Mouse (Mus musculus) naive thymus-derived CD4-positive, alpha-beta T cell, adult 2 months (primary cell): Measurements from ENCODE around the gene Cntn4.

Source experiments
- DNase-seq: peaks from one replicate; pipeline ENCODE4 v3.0.0-alpha.2; 2011; ENCODE audit warnings: low read depth

Cntn4 gene

GRCm38 (mm10) chr6:106463857-106464256 lies 786.4 kb downstream of the Cntn4 start:
- no peak for DNase-seq

DNA sequence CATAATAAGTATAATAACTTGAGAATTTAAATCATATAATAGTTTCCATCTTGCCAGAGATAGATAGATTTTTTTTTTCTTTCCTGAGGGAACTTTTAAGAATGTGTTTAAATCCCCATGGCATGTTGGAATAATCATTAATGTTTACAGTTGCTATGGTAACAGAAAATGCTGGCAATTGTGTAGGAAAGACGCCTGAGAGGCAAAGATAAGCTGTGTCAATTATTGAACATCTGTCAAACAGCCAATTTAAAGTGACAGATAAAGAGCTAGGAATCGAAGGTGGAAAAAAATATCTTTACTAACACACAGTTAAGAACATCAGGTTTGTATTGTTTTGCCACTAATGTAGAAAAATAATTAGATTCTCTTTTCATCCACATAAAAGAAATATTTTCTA lies 788.3 kb downstream of the Cntn4 start:
- DNase-seq = no peak

- no peak for DNase-seq
Measured at GRCm38 (mm10) chr6:106466267-106467029, 789.0 kb downstream of the Cntn4 start.

- DNase-seq = no peak
Measured at GRCm38 (mm10) chr6:106471840-106472608, 794.6 kb downstream of the Cntn4 start.

GRCm38 (mm10) chr6:106473871-106474270 lies 796.4 kb downstream of the Cntn4 start:
- DNase-seq = no peak

DNA sequence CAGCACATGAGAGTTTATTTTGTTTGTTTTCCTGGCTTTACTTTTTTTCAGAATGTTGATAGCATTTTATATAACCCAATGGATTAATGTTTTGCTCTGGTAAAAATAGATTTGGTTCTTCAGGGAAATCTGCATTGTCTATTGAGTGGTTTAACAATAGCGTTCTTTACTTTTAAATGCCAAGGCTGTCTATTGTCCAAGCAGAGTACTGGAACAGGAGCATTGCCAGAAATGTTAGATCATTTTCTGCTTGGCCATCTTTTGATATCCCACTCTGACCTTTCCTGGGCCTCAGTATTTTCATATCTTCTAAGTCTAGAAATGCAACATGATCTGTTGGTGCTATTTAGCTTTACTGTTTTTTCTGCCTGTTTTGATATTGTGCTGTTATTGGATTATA lies 804.1 kb downstream of the Cntn4 start:
- no peak for DNase-seq

GRCm38 (mm10) chr6:106496303-106496702 lies 818.8 kb downstream of the Cntn4 start:
- no peak for DNase-seq

DNA sequence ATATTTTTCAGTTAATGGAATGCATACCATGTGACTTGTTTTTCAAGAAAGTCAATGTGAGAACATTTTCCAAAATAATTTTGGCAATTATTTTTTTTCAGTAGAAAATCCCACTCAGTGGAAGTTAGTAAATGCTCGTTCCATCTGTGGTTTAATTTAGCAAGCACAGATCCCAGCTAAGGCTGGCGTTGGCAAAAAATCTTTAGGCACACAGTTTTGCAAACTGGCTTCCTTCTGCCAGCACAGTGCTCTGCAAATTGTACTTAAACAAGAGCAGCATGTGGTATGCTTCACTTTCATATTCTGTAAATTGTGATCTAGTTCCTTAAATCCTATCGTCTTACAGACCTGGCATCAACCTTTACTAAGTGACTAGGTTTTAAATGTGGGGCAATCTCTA lies 821.7 kb downstream of the Cntn4 start:
- no peak for DNase-seq

GRCm38 (mm10) chr6:106503961-106504360 lies 826.5 kb downstream of the Cntn4 start:
- no peak for DNase-seq

- no peak for DNase-seq
Measured at GRCm38 (mm10) chr6:106520367-106520766, 842.9 kb downstream of the Cntn4 start.

- DNase-seq = no peak
Measured at GRCm38 (mm10) chr6:106543500-106543899, 866.0 kb downstream of the Cntn4 start.

GRCm38 (mm10) chr6:106561649-106562048 lies 884.2 kb downstream of the Cntn4 start:
- DNase-seq = no peak

DNA sequence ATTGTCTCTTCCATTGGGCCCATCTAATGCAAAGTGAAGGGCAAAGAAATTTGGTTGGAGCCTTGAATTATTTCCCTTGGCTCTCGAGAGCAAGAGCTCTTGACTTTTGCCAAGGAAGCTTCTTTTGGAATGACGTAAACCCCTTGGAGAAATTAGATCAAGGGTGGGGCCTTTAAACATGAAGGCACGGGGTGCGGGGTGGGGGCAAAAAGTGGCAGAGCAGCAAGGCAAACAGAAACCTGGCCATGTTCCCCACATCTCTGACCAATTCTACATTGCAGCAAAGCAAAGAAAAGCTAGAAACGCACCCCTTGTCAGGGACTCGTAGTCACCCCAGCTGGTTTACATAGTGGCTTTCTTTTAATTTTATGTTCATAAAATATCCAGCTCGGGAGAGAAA lies 887.9 kb downstream of the Cntn4 start:
- DNase-seq = no peak

- no peak for DNase-seq
Measured at GRCm38 (mm10) chr6:106565769-106566459, 888.5 kb downstream of the Cntn4 start.

GRCm38 (mm10) chr6:106566929-106567621 lies 889.6 kb downstream of the Cntn4 start:
- DNase-seq = no peak

GRCm38 (mm10) chr6:106580124-106580523 lies 902.7 kb downstream of the Cntn4 start:
- no peak for DNase-seq

DNA sequence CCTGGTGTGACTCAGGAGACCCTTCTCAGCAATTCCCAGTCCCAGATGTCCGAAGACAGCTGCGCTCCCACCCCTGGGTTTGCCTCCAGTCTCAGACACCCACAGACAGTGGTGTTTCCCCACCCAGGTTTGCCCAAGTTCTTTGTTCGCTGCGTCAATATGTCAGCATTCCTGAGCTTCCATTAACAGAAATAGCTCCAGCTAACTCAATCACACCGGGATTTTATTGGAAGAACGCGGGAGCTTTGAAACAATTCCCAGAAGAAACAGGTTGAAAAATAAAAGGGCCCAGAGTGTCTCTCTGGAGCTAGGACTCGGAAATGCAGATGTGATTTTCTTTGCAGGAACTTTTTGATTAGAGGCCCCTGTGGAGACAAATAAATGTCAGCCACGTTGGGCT lies 916.3 kb downstream of the Cntn4 start:
- DNase-seq = no peak

- no peak for DNase-seq
Measured at GRCm38 (mm10) chr6:106617081-106617480, 939.6 kb downstream of the Cntn4 start.

DNA sequence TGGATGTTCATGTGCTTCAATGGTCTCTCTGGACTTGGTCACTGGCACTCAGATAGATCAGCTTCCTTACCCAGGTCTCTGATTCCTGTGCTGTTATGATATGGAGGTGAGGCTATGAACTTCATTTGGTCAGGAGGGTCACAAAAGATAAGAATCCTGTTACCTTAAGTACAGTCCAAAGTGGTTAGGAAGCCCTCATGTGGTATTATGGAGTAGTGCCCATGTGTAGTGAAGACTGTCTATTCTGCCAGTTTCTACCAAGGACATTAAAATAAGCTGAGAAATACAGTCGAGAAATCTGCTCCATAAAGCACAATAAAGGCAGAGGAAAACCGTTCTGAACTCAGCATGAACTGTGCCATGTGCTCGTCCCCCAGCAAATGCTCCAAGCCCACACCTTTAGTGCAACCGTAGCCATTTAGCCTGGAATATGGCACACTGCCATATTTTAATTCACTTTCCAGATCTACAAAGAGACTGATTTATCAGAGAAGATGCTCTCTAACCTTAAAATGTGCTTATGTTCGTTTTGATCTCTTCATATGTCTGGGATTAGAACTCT lies 943.8 kb downstream of the Cntn4 start:
- no peak for DNase-seq

DNA sequence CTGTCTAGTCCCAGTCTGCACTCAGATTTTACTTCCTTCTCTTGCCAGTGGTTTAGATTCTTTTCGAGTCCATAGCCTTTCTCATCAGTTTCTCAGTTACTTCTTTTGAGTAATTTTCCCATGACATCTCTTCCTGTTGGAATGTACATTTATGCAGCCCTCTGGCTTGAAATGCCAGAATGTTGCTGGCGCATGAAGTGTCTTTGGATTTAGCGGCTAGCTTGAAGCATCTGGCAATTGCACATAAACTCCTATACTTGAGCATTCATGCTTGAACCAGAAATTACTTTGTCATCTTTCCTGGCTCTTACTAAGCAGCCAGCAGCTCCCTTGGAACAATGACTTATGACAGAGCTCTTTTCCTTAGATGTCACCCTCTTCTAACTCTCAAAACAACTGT lies 965.6 kb downstream of the Cntn4 start:
- DNase-seq = no peak

DNA sequence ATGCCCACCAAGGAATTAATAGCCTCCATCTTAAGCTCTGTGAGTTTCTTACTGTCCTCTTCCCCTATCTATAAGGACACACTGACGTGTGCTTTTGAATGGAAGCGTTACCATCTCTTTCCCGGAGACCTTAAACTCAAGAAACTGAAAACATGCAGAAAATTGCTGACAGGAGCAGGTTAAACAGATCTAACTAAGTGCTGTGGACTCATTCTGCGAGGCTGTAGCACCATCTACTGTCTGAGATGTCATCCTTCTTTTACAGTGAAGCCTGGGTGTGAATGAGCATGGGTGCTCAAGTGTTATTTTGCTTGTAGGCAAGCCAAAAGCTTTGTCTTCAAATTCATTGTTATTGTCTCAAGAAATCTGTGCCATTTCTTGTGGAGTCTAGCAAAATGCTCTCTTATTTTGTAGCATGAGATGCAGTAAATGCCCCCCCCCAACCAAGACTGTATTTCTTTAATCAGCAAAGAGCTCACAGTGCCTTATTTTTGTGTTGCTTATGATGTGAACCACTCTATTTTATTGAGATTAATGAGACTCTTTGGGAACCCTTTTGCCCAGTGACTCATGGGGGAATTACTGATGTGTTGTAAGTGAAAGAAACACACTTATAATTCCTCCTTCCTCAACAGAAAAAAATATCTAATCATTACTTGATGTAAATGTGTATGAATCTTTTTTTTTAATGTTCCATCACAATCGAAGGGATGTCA lies 968.2 kb downstream of the Cntn4 start:
- DNase-seq = no peak
